Mouse (Mus musculus): Measurements from ENCODE around the gene Armc2.

- TF ChIP-seq CTCF (IDR thresholded peaks at IDR 0.05; ENCODE audit: borderline replicate concordance, insufficient read depth, low read length) (no peak), POLR2A (IDR thresholded peaks at IDR 0.05; ENCODE audit: low read depth, low read length) (no peak)
These were observed 126.9 kb downstream of the Armc2 start for GRCm38 (mm10) chr10:41891312-41891711.
